ENCODE assay signal across 26 mouse cellular contexts in genomic region chr10:76779225-76779624, GRCm38 (mm10). TPM values are rescaled to one million over a fixed set of nuclear protein-coding genes. Genes with fewer than 3 reads are reported as not detected.
"Had no signal": no experiment of that assay in that cellular context is flagged by ENCODE, and none has a peak within 500 bp of the region (broad histone marks: within the 10 kb centered on the region; RNA-seq: fewer than 3 reads in every experiment).

No protein-coding gene starts in this region.

- H3K27me3 ChIP-seq: heart, embryonic 13.5 days; heart, embryonic 15.5 days; hindbrain, embryonic 12.5 days; kidney, embryonic 15.5 days; limb, embryonic 13.5 days; limb, embryonic 15.5 days; liver, embryonic 12.5 days had no signal

- ATAC-seq: hindbrain, embryonic 16.5 days; intestine, embryonic 16.5 days; liver, embryonic 12.5 days had no signal

- H3K9ac ChIP-seq: heart, embryonic 13.5 days; heart, embryonic 15.5 days; hindbrain, embryonic 12.5 days; hindbrain, embryonic 14.5 days; kidney, embryonic 15.5 days; limb, embryonic 13.5 days; limb, embryonic 15.5 days; liver, embryonic 12.5 days; liver, embryonic 14.5 days had no signal

- H3K4me2 ChIP-seq: heart, embryonic 11.5 days; heart, embryonic 13.5 days; heart, embryonic 15.5 days; hindbrain, embryonic 12.5 days; hindbrain, embryonic 14.5 days; kidney, embryonic 15.5 days; limb, embryonic 13.5 days; limb, embryonic 15.5 days; liver, embryonic 12.5 days had no signal

- DNase-seq: gastrocnemius, postnatal 14 days; gastrocnemius, postnatal 36 days; heart, adult 11 months; heart, adult 2 months; heart, postnatal 14 days; heart, postnatal 36 days; kidney, adult 11 months; kidney, adult 2 months; kidney, adult 9 months; kidney, postnatal 14 days; kidney, postnatal 36 days; left cerebral cortex, postnatal 4 days had no signal

- H3K27ac ChIP-seq: heart, adult 2 months; heart, embryonic 13.5 days; heart, embryonic 15.5 days; hindbrain, embryonic 12.5 days; hindbrain, embryonic 14.5 days; kidney, embryonic 15.5 days; kidney, postnatal 0 days; limb, embryonic 13.5 days; limb, embryonic 15.5 days; liver, embryonic 12.5 days; liver, embryonic 14.5 days had no signal

- H3K4me3 ChIP-seq: heart, adult 2 months; heart, embryonic 13.5 days; heart, embryonic 15.5 days; hindbrain, embryonic 12.5 days; kidney, embryonic 15.5 days; limb, embryonic 13.5 days; limb, embryonic 15.5 days; liver, embryonic 12.5 days had no signal

- H3K36me3 ChIP-seq: heart, embryonic 13.5 days; heart, embryonic 15.5 days; kidney, embryonic 15.5 days; limb, embryonic 13.5 days; liver, embryonic 12.5 days had no signal

- H3K9me3 ChIP-seq: heart, embryonic 13.5 days; heart, embryonic 15.5 days; hindbrain, embryonic 12.5 days; kidney, embryonic 15.5 days; limb, embryonic 13.5 days; limb, embryonic 15.5 days; liver, embryonic 12.5 days had no signal

- H3K4me1 ChIP-seq: heart, embryonic 15.5 days; hindbrain, embryonic 12.5 days; kidney, embryonic 15.5 days; limb, embryonic 13.5 days; limb, embryonic 15.5 days; liver, embryonic 12.5 days had no signal

RNA-seq across cellular contexts. Expression of gene Col6a1, which starts 53.3 kb away (rescaled TPM):
- total RNA-seq: hematopoietic stem cell, adult 5-6 weeks had no signal
